Mouse (Mus musculus) T-helper 17 cell (primary cell): ENCODE measurements around the gene Ralgapa2.

Experiments used
- in situ Hi-C, 2 experiments: fragments of 300-600 bp; cut with MboI, MseI; formaldehyde crosslinking; loops; 1 replicate in 1 of 2; 2 replicates in 1 of 2; pipeline ENCODE4 v1.15.1; 2025; ENCODE audit warnings: high pct_unique_total_duplicates in 2 of 2

Gene Ralgapa2

GRCm38 (mm10) chr2:146224141-146224540 lies 288.0 kb downstream of the Ralgapa2 start:
- in situ Hi-C loops = loop anchor here in 1 of 2 experiments (10.0 kb wide), 1 partner anchor 611 kb away; no protein-coding TSS in a partner anchor

GRCm38 (mm10) chr2:146223176-146223905 lies 288.8 kb downstream of the Ralgapa2 start:
- in situ Hi-C loops = loop anchor here in 1 of 2 experiments (10.0 kb wide), 1 partner anchor 611 kb away; no protein-coding TSS in a partner anchor

GRCm38 (mm10) chr2:146222279-146223175 lies 289.6 kb downstream of the Ralgapa2 start:
- in situ Hi-C loops = loop anchor here in 1 of 2 experiments (10.0 kb wide), 1 partner anchor 612 kb away; no protein-coding TSS in a partner anchor

DNA sequence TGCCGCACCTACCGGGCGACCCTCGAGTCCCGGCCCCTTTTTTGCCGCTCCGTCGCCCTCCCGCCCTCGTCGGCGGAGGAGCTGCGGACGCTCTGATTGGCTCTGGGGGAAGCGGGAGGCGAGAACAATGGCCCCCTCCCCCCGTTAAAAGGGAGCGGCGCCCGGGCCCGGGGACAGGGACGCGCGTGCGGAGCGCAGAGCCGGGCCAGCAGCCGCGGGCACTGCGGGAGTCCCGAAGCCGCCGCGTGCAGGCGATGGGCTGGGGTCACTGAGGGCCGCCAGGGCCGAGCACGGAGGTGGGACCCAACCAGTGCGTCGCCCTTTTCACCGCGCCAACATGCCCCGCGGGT lies 290.2 kb downstream of the Ralgapa2 start:
- in situ Hi-C loops = loop anchor here in 1 of 2 experiments (10.0 kb wide), 1 partner anchor 613 kb away; no protein-coding TSS in a partner anchor

DNA sequence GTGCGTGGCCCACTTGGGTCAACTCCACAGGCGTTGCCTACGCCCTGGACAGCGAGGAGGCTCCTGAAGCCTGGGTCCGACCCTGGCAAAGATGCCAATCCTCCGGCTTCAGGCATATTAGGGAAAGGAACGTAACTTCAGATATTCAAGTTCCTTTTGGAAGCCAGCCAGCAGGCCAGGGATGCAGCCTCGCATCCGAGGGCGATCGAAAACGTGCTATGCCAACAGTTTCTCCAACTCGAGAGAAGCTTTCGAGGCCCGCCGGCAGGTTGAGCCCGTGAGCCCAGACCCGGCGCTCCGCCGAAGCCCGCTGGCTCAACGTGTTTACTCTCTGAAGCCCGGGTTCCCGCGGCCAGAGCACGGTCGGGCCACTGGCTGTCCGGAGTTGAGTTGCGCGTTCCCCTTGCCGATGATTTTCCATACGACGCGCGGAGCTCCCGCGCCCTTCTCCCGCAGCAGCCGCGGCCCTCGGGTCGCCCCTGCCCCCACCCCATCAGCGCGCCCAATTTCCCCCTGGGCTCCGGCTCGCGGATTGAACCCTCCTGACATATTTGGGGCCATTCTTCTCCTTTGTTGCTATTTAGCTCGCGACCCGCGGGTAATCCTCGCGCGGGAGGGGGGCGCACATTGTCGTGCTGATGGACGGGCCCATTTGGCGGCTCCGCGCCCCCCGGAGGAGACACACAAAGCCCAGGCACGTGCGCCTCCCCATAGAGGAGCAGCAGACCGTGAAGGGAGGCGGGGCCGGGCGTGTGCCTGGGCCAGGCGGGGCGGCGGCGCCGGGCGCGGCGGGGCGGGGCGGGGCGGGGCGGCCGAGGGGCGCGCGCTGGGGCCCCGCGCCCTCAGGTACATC lies 290.8 kb downstream of the Ralgapa2 start, which contains the start of gene Insm1:
Gene Insm1 (plus strand): TSS at position 846 of the 853 bp plus-strand sequence.
- in situ Hi-C loops = loop anchor here in 1 of 2 experiments (10.0 kb wide), 1 partner anchor 613 kb away; no protein-coding TSS in a partner anchor

- in situ Hi-C loops = loop anchor here in 1 of 2 experiments (10.0 kb wide), 1 partner anchor 614 kb away; no protein-coding TSS in a partner anchor
Measured at GRCm38 (mm10) chr2:146220591-146221075, 291.5 kb downstream of the Ralgapa2 start.

- in situ Hi-C loops = loop anchor here in 1 of 2 experiments (5.0 to 10.0 kb wide), 3 partner anchors 193 to 615 kb away; no protein-coding TSS in a partner anchor
Measured at GRCm38 (mm10) chr2:146219791-146220190, 292.4 kb downstream of the Ralgapa2 start.

DNA sequence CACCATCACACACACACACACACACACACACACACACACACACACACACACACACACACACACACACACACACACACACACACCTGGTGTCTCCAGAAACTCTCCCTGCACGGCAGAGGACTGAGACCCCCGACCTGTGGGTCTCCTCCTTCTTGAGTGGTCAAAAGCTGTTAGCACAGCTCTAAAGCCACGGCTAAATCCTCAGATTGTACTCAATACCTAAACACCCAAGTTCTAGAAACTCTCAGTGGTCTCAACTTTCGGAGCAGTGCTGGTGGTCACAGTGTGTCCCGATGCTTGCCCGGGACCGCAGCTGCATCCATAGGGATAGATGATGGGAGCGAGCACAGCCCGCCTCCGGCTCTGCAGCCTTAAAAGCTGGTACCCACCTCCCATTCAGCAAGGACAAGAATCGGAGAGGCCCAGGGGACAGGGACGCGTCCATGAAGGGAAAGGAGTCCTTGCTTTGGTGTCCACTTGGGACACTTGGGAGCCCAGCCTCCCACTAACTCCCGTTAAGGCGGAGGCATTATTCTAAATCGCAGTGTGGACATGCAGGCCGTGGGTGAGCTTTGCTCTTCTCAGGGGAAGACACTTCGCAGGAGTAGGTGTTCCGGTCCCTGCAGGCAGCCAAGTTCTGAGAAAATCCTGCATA lies 293.1 kb downstream of the Ralgapa2 start:
- in situ Hi-C loops = loop anchor here in 1 of 2 experiments (5.0 to 10.0 kb wide), 2 partner anchors 193 to 264 kb away; no protein-coding TSS in a partner anchor

DNA sequence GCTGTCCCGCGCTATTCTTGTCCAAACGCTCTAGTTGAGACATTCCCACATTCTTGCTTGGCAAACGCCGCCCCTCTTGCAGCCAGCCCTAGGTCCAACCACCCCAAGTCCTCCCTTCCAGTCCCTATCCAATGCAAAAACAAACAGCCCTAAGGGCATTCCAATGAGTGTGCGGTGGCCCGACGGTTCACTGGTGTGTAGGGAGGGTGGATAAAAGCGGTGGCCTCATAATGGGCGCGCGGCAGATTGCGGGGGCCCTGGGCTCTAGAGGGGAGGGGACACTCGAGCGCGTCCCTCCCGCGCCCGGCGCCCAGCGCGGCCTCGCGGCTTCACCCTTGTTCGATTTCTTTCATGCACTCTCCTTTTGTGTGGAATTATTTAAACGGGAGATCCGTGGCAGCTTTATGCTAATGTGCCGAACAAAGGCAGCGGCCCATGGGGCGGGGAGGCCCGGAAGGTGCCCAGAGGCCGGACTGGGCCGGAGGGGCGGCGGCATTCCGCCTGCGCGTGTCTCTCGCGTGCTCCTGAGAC lies 293.9 kb downstream of the Ralgapa2 start:
- in situ Hi-C loops = loop anchor here in 1 of 2 experiments (5.0 to 10.0 kb wide), 2 partner anchors 194 to 263 kb away; no protein-coding TSS in a partner anchor

DNA sequence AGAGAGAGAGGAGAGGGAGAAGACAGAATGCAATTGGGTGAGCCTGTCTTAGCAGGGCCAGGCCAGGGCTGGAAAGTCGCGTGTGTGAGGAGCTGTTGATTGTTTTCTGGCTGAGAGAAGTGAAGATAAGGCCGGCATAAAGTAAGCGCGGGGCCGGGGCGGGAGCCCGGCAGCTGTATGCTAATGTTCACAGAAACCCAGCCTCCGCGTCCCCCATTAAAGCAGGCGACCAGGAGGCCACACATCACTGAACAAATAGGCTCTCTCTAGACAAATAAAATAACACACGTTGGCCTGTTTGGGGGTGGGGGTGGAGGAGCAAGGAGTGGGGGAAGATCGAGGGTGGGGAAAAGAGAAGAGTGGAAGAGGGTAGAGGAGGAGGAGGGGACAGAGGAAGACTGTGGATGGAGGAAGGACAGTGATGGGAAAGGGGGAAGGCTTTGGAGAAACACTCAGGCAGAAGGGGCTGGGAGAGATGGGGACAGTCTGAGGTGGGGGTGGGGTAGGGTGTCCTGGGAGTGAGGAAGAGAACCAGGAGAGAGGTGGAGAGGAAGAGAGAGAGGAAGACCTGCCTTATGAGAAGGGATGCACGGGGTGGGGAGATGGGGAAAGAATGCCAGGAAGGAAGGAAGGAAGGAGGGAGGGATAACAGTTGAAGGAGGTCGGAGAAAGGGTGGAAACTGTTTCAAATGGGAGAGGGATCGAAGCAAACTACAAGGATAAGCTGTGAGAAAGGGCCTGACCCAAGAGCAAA lies 294.7 kb downstream of the Ralgapa2 start:
- in situ Hi-C loops = loop anchor here in 1 of 2 experiments (5.0 to 10.0 kb wide), 2 partner anchors 195 to 263 kb away; no protein-coding TSS in a partner anchor

DNA sequence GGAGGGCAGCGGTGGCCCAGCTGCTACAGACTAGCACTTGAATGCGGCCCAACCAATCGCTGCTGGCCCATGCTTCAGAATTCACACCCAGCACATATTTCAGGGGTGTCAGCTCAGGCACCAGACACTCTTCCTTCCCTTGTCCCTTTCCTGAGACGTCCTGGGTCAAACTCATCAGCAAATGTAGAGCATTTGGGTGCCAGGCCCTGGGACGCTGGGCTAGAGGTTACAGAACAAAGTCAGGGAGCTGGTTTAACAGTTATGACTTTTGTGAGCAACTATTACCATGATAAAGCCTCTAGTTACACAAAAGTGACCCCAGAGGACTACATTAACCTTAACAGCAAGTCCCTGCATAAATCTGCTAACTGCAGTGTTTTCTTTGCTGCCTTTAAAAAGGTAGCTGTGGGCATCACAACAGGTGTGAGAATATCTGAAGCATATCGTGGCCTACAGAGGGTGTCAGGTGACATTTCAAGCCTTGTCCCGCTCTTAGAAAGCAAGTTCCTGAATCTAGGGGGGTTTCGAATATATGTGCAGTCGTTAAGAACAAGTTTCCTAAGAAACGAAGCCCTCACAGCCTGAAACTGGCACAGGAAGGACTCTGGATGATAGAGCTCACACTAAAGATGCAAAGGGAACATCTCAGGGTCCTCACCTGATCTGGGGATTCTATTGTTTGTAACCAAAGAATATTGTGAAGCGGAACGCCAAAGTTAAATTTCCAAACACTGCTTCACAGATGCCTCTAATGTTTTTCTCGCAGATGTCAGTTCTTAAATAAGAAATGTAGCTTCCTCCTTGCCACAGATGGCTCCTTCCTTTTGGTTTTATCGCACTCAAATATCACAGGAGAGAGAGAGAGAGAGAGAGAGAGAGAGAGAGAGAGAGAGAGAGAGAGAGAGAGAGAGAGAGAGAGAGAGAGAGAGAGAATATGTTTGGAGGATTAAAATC lies 295.8 kb downstream of the Ralgapa2 start:
- in situ Hi-C loops = loop anchor here in 1 of 2 experiments (5.0 to 10.0 kb wide), 2 partner anchors 196 to 262 kb away; no protein-coding TSS in a partner anchor

DNA sequence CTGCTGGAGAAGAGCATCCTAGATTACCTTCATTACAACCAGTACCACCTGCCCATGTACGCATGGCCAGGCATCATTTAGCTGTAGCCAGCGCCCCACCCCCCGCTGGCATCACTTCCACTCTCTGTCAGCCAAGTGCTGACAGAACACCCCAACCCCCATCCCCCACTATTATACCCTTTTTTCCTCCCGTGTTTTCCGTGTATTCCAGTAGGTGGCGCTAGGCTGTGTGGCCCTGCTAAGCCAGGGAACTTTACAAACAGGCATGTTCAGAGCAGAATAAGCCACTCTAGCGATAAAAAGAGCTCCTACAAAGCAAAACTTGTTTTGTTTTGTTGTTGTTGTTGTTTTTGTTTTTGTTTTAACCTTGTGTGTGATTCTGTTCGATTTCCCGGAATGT lies 297.4 kb downstream of the Ralgapa2 start:
- in situ Hi-C loops = loop anchor here in 1 of 2 experiments (5.0 to 10.0 kb wide), 2 partner anchors 198 to 260 kb away; no protein-coding TSS in a partner anchor

- in situ Hi-C loops = loop anchor here in 1 of 2 experiments (10.0 kb wide), 1 partner anchor 256 kb away; no protein-coding TSS in a partner anchor
Measured at GRCm38 (mm10) chr2:146210968-146211367, 301.2 kb downstream of the Ralgapa2 start.

- in situ Hi-C loops = no loop called here
Measured at GRCm38 (mm10) chr2:146197947-146198346, 314.2 kb downstream of the Ralgapa2 start.

GRCm38 (mm10) chr2:146196126-146196525 lies 316.0 kb downstream of the Ralgapa2 start:
- in situ Hi-C loops = no loop called here
